Mouse (Mus musculus) hindbrain, embryonic 11.5 days (tissue): ENCODE measurements around the gene Trpm2. TPM values are rescaled to one million over a fixed set of nuclear protein-coding genes. Genes with fewer than 3 reads are reported as not detected.
"Not testable (repeated sequence)": the region's sequence is repeated elsewhere in the genome, so short reads cannot be mapped to it uniquely, and the experiment has no call there.

Source experiments
- ATAC-seq: fragments of 200-750 bp; cut with Nextera tagmentation; 2 replicates; pipeline ENCODE4 v1.8.0; 2017; ENCODE audit warnings: mild to moderate bottlenecking, moderate TSS enrichment, moderate library complexity; ENCODE audit not compliant: low FRiP score
- DNase-seq: peaks from one replicate; pipeline ENCODE4 v3.0.0-alpha.2; 2015; ENCODE audit warnings: low spot score
- H3K27ac ChIP-seq: fragments of 300-500 bp; sonication (generic); 2 replicates; pipeline ENCODE4 v1.5.1; 2014; ENCODE audit warnings: mild to moderate bottlenecking, low read depth, low read length
- H3K27me3 ChIP-seq: fragments of 300-500 bp; sonication (generic); 2 replicates; pipeline ENCODE4 v1.6.1; 2014; ENCODE audit warnings: mild to moderate bottlenecking, low read length, moderate library complexity, mixed read lengths; ENCODE audit not compliant: control insufficient read depth, insufficient read depth
- H3K36me3 ChIP-seq: fragments of 300-500 bp; sonication (generic); 2 replicates; pipeline ENCODE4 v1.6.1; 2014; ENCODE audit warnings: mild to moderate bottlenecking, low read length, moderate library complexity, mixed read lengths; ENCODE audit not compliant: control insufficient read depth, insufficient read depth
- H3K4me1 ChIP-seq: fragments of 300-500 bp; sonication (generic); replicated peaks from 2 replicates; pipeline ENCODE4 v1.6.1; 2014; ENCODE audit warnings: low read length, mixed read lengths; ENCODE audit not compliant: control insufficient read depth, insufficient read depth
- H3K4me2 ChIP-seq: fragments of 300-500 bp; sonication (generic); replicated peaks from 2 replicates; pipeline ENCODE4 v1.6.1; 2014; ENCODE audit warnings: mild to moderate bottlenecking, low read depth, low read length
- H3K4me3 ChIP-seq: fragments of 300-500 bp; sonication (generic); 2 replicates; pipeline ENCODE4 v1.5.1; 2014; ENCODE audit warnings: low read depth, low read length
- H3K9ac ChIP-seq: fragments of 300-500 bp; sonication (generic); 2 replicates; pipeline ENCODE4 v1.6.1; 2014; ENCODE audit warnings: low read depth, low read length
- H3K9me3 ChIP-seq: fragments of 300-500 bp; sonication (generic); 2 replicates; pipeline ENCODE4 v1.6.1; 2016; ENCODE audit warnings: low read length; ENCODE audit not compliant: control insufficient read depth
- WGBS: fragments of 180-500 bp; shearing (Covaris S2); extraction: QIAGEN DNeasy Blood & Tissue Kit; methylation state at CpG from one replicate; pipeline ENCODE4 v1.1.7; 2014; 5-methylcytosine and 5-hydroxymethylcytosine counted together
- polyA plus RNA-seq: library from polyadenylated mRNA; unstranded; fragments of >200 nt; fragmentation: Nextera tagmentation; extraction: Ambion mirVana; gene quantifications from 2 replicates; pipeline ENCODE4 v1.2.1, GENCODE M21; 2014

Gene Trpm2
- polyA plus RNA-seq, 1 experiment from 2014 or later: 1.4 TPM

- 71% methylated on average over 5 of the region's 5 CpGs for WGBS
- H3K9ac ChIP-seq: no peak overlapping the region
- H3K27ac ChIP-seq: no peak overlapping the region
- H3K4me2 ChIP-seq: no peak overlapping the region
- no peak overlapping the region for H3K4me3 ChIP-seq
- no peaks in the 10 kb centered on the region for H3K36me3 ChIP-seq
- H3K27me3 ChIP-seq: peaks cover 10% of the 10 kb centered on the region
- ATAC-seq (no peak), DNase-seq (no peak)
- peaks cover 3% of the 10 kb centered on the region; the same call in 1 of the 2 replicates for H3K4me1 ChIP-seq
- no peaks in the 10 kb centered on the region for H3K9me3 ChIP-seq
Measured at GRCm38 (mm10) chr10:77974323-77974722, 4.0 kb upstream of the Trpm2 start.

GRCm38 (mm10) chr10:77971709-77972553 lies 1.6 kb upstream of the Trpm2 start:
- Histone ChIP-seq H3K9ac (no peak overlapping the region), H3K36me3 (no peaks in the 10 kb centered on the region), H3K4me3 (no peak overlapping the region), H3K4me1 (no peaks in the 10 kb centered on the region), H3K9me3 (no peaks in the 10 kb centered on the region), H3K4me2 (no peak overlapping the region), H3K27ac (no peak overlapping the region), H3K27me3 (peaks cover 21% of the 10 kb centered on the region)
- DNase-seq (peak; percentile 67), ATAC-seq (no peak)
- WGBS: 64% methylated on average over 17 of the region's 17 CpGs

GRCm38 (mm10) chr10:77971191-77971590 lies 828 bp upstream of the Trpm2 start:
- Histone ChIP-seq H3K36me3 (no peaks in the 10 kb centered on the region), H3K9ac (no peak overlapping the region), H3K4me3 (no peak overlapping the region), H3K27ac (no peak overlapping the region), H3K4me1 (no peaks in the 10 kb centered on the region), H3K9me3 (no peaks in the 10 kb centered on the region), H3K27me3 (peaks cover 21% of the 10 kb centered on the region), H3K4me2 (no peak overlapping the region)
- 89% methylated on average over 10 of the region's 10 CpGs for WGBS
- DNase-seq: no peak
- ATAC-seq: no peak

- ATAC-seq (peak; percentile 59; the same call in 1 of the 2 replicates), DNase-seq (no peak)
- 17% methylated on average over 8 of the region's 8 CpGs for WGBS
- peak overlapping the region; percentile 27 for H3K4me3 ChIP-seq
- no peaks in the 10 kb centered on the region for H3K36me3 ChIP-seq
- no peaks in the 10 kb centered on the region for H3K9me3 ChIP-seq
- H3K9ac ChIP-seq: peak overlapping the region; percentile 42; the same call in 1 of the 2 replicates
- H3K4me2 ChIP-seq: peak overlapping the region; percentile 65
- H3K4me1 ChIP-seq: no peaks in the 10 kb centered on the region
- H3K27ac ChIP-seq: no peak overlapping the region
- peaks cover 21% of the 10 kb centered on the region for H3K27me3 ChIP-seq
Measured at GRCm38 (mm10) chr10:77969973-77970325, 414 bp downstream of the Trpm2 start.

- H3K36me3 ChIP-seq: no peaks in the 10 kb centered on the region
- H3K4me2 ChIP-seq: peak overlapping the region; percentile 65
- ATAC-seq (peak; percentile 71), DNase-seq (peak; percentile 67)
- H3K4me3 ChIP-seq: peak overlapping the region; percentile 27
- no peaks in the 10 kb centered on the region for H3K4me1 ChIP-seq
- no peaks in the 10 kb centered on the region for H3K9me3 ChIP-seq
- peaks cover 21% of the 10 kb centered on the region for H3K27me3 ChIP-seq
- H3K9ac ChIP-seq: peak overlapping the region; percentile 42; the same call in 1 of the 2 replicates
- 6% methylated on average over 26 of the region's 26 CpGs for WGBS
- no peak overlapping the region for H3K27ac ChIP-seq
Measured at GRCm38 (mm10) chr10:77969274-77969972, 940 bp downstream of the Trpm2 start.

- ATAC-seq (no peak), DNase-seq (no peak)
- no peak overlapping the region for H3K4me2 ChIP-seq
- no peaks in the 10 kb centered on the region for H3K36me3 ChIP-seq
- WGBS: 80% methylated on average over 6 of the region's 6 CpGs
- no peak overlapping the region for H3K27ac ChIP-seq
- no peaks in the 10 kb centered on the region for H3K9me3 ChIP-seq
- peaks cover 7% of the 10 kb centered on the region for H3K27me3 ChIP-seq
- H3K4me3 ChIP-seq: no peak overlapping the region
- no peak overlapping the region for H3K9ac ChIP-seq
- no peaks in the 10 kb centered on the region for H3K4me1 ChIP-seq
Measured at GRCm38 (mm10) chr10:77963971-77964370, 6.4 kb downstream of the Trpm2 start.

- H3K4me2 ChIP-seq: no peak overlapping the region
- DNase-seq (no peak), ATAC-seq (no peak)
- H3K27ac ChIP-seq: no peak overlapping the region
- no peak overlapping the region for H3K9ac ChIP-seq
- WGBS: 89% methylated on average over 2 of the region's 2 CpGs
- H3K9me3 ChIP-seq: no peaks in the 10 kb centered on the region
- no peaks in the 10 kb centered on the region for H3K27me3 ChIP-seq
- no peaks in the 10 kb centered on the region for H3K36me3 ChIP-seq
- H3K4me1 ChIP-seq: no peaks in the 10 kb centered on the region
- no peak overlapping the region for H3K4me3 ChIP-seq
Measured at GRCm38 (mm10) chr10:77962725-77963124, 7.6 kb downstream of the Trpm2 start.

GRCm38 (mm10) chr10:77950468-77950867 lies 19.9 kb downstream of the Trpm2 start:
- H3K4me2 ChIP-seq, H3K9ac ChIP-seq, H3K4me3 ChIP-seq, H3K27me3 ChIP-seq, H3K36me3 ChIP-seq, H3K9me3 ChIP-seq, ATAC-seq, H3K4me1 ChIP-seq, DNase-seq, H3K27ac ChIP-seq: not testable (repeated sequence)
- 92% methylated on average over 8 of the region's 12 CpGs for WGBS
